7 mouse cellular contexts compared by ENCODE assay signal in the genomic region with DNA sequence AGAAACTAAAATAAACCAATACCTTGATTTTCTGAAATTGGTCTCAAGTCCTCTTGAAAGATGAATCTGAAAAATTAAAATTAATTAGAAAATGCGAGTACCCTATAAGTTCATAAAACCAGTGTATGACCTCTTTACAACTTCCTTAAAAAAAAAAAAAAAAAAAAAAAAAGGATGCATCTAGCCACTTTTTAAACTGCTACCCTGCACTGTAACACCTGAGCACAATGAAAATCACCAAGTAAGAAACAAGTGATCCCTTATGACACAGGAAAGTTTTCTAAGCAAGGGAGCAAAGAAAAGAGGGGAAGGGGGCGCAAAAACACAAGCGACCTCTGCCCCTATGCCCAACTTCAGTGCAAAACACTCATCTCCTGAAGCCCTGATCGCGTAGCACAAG. TPM values are rescaled to one million over a fixed set of nuclear protein-coding genes. Genes with fewer than 3 reads are reported as not detected.
DNase-seq lines count a peak whose midpoint lies in the region; ATAC-seq and TF ChIP-seq lines count a peak whose summit lies in the region.

No protein-coding gene starts in this region.

- no peaks in the 10 kb centered on the region for H3K4me1 ChIP-seq in spleen, adult 2 months (ENCODE audit: control insufficient read depth, insufficient read depth, insufficient read length)
- peaks cover 11% of the 10 kb centered on the region for H3K4me1 ChIP-seq in forebrain, embryonic 12.5 days
- H3K4me1 ChIP-seq in liver, embryonic 13.5 days (replicated peaks), result peaks cover 14% of the 10 kb centered on the region

- peaks cover 2% of the 10 kb centered on the region; the same call in 1 of the 2 replicates for H3K36me3 ChIP-seq in spleen, adult 2 months (ENCODE audit: control insufficient read depth, insufficient read depth, low read length)
- peaks cover 9% of the 10 kb centered on the region; the same call in 1 of the 2 replicates for H3K36me3 ChIP-seq in forebrain, embryonic 12.5 days (replicated peaks)
- H3K36me3 ChIP-seq in liver, embryonic 13.5 days, result peaks cover 22% of the 10 kb centered on the region

- WGBS in spleen, adult 2 months, result 3% methylated on average over 5 of the region's 5 CpGs
- WGBS in forebrain, embryonic 12.5 days, result under 1% methylated on average over 5 of the region's 5 CpGs
- 0% methylated on average over 5 of the region's 5 CpGs for WGBS in liver, embryonic 13.5 days (ENCODE audit: insufficient replicate concordance)

- no peak for TF ChIP-seq CTCF in spleen, adult 2 months (IDR thresholded peaks at IDR 0.05; ENCODE audit: extremely low read depth, insufficient read depth, insufficient read length, insufficient replicate concordance)

- peak overlapping the region; percentile 66 for H3K4me2 ChIP-seq in forebrain, embryonic 12.5 days
- H3K4me2 ChIP-seq in liver, embryonic 13.5 days, result peak overlapping the region; percentile 77

- ATAC-seq in forebrain, embryonic 12.5 days (ENCODE audit: low FRiP score), result no peak
- ATAC-seq in liver, embryonic 13.5 days (ENCODE audit: low read depth), result no peak

- H3K27me3 ChIP-seq in spleen, adult 2 months (ENCODE audit: control insufficient read depth, insufficient read depth, low read length), result no peaks in the 10 kb centered on the region
- no peaks in the 10 kb centered on the region for H3K27me3 ChIP-seq in forebrain, embryonic 12.5 days
- no peaks in the 10 kb centered on the region for H3K27me3 ChIP-seq in liver, embryonic 13.5 days

- DNase-seq in spleen, adult 2 months (ENCODE audit: low read depth in 1 of 2, low spot score in 2 of 2), result peak in 1 of 2 experiments; percentile 5
- no peak for DNase-seq in spleen, adult 18-20 months
- DNase-seq in liver, embryonic 13.5 days, result no peak
- DNase-seq in natural killer cell, adult 2 months (ENCODE audit: low spot score in 2 of 2), result no peak
- DNase-seq in spleen, postnatal 10 days (ENCODE audit: low spot score in 2 of 2), result no peak
- no peak for DNase-seq in urinary bladder, postnatal 4 days (ENCODE audit: low spot score in 2 of 2)

- peak overlapping the region; percentile 66; the same call in 1 of the 2 replicates for H3K27ac ChIP-seq in spleen, adult 2 months (ENCODE audit: insufficient read depth, low read length)
- H3K27ac ChIP-seq in forebrain, embryonic 12.5 days, result peak overlapping the region; percentile 81
- H3K27ac ChIP-seq in liver, embryonic 13.5 days, result peak overlapping the region; percentile 74

- H3K9ac ChIP-seq in forebrain, embryonic 12.5 days, result peak overlapping the region; percentile 82
- peak overlapping the region; percentile 86 for H3K9ac ChIP-seq in liver, embryonic 13.5 days

- no peaks in the 10 kb centered on the region for H3K9me3 ChIP-seq in forebrain, embryonic 12.5 days
- H3K9me3 ChIP-seq in liver, embryonic 13.5 days (replicated peaks), result no peaks in the 10 kb centered on the region

- no peak for TF ChIP-seq POLR2A in spleen, adult 2 months (IDR thresholded peaks at IDR 0.05; ENCODE audit: low read depth, low read length)

- peak overlapping the region; percentile 98 for H3K4me3 ChIP-seq in spleen, adult 2 months (ENCODE audit: extremely low read depth, insufficient read depth, insufficient read length)
- peak overlapping the region; percentile 80 for H3K4me3 ChIP-seq in forebrain, embryonic 12.5 days (replicated peaks)
- H3K4me3 ChIP-seq in liver, embryonic 13.5 days (replicated peaks), result peak overlapping the region; percentile 86

RNA-seq across cellular contexts. Expression of a gene that starts 0.6 kb away (rescaled TPM):
- polyA plus RNA-seq in spleen, adult 2 months (2012; rRNA removed), result 0.82 and 1.2 TPM in 2 replicates
- polyA plus RNA-seq in forebrain, embryonic 12.5 days (2016; fragmentation: Nextera tagmentation; extraction: Ambion mirVana), result 33.9 and 37.2 TPM in 2 replicates
- polyA plus RNA-seq in liver, embryonic 13.5 days (2015; fragmentation: Nextera tagmentation; extraction: Ambion mirVana), result 10.0 and 13.5 TPM in 2 replicates
